Mouse (Mus musculus) heart, embryonic 11.5 days (tissue): ENCODE results near the gene Sgsm3. TPM values are rescaled to one million over a fixed set of nuclear protein-coding genes. Genes with fewer than 3 reads are reported as not detected.

Experiments used
- ATAC-seq: fragments of 200-750 bp; cut with Nextera tagmentation; replicated peaks from 2 replicates; pipeline ENCODE4 v1.8.0; 2017; ENCODE audit warnings: moderate library complexity; ENCODE audit not compliant: insufficient number of reproducible peaks, low FRiP score, low TSS enrichment
- H3K27ac ChIP-seq: fragments of 300-500 bp; sonication (generic); 2 replicates; pipeline ENCODE4 v1.5.1; 2014; ENCODE audit warnings: mild to moderate bottlenecking, low read depth, low read length
- H3K27me3 ChIP-seq: fragments of 300-500 bp; sonication (generic); 2 replicates; pipeline ENCODE4 v1.6.1; 2014; ENCODE audit warnings: mild to moderate bottlenecking, low read length, mixed read lengths; ENCODE audit not compliant: control insufficient read depth, insufficient read depth
- H3K36me3 ChIP-seq: fragments of 300-500 bp; sonication (generic); 2 replicates; pipeline ENCODE4 v1.6.1; 2014; ENCODE audit warnings: mild to moderate bottlenecking, low read length, moderate library complexity, mixed read lengths; ENCODE audit not compliant: control insufficient read depth, insufficient read depth
- H3K4me1 ChIP-seq: fragments of 300-500 bp; sonication (generic); 2 replicates; pipeline ENCODE4 v1.6.1; 2014; ENCODE audit warnings: low read length; ENCODE audit not compliant: control insufficient read depth, insufficient read depth
- H3K4me2 ChIP-seq: fragments of 300-500 bp; sonication (generic); 2 replicates; pipeline ENCODE4 v1.6.1; 2014; ENCODE audit warnings: mild to moderate bottlenecking, moderate library complexity
- H3K4me3 ChIP-seq: fragments of 300-500 bp; sonication (generic); 2 replicates; pipeline ENCODE4 v1.5.1; 2014; ENCODE audit warnings: low read depth, low read length
- H3K9ac ChIP-seq: fragments of 300-500 bp; sonication (generic); 2 replicates; pipeline ENCODE4 v1.6.1; 2014; ENCODE audit warnings: mild to moderate bottlenecking, low read depth, low read length, moderate library complexity
- H3K9me3 ChIP-seq: fragments of 300-500 bp; sonication (generic); replicated peaks from 2 replicates; pipeline ENCODE4 v1.6.1; 2016; ENCODE audit warnings: low read length; ENCODE audit not compliant: control insufficient read depth
- WGBS: fragments of 180-500 bp; shearing (Covaris S2); extraction: QIAGEN DNeasy Blood & Tissue Kit; methylation state at CpG from one replicate; pipeline ENCODE4 v1.1.7; 2014; ENCODE audit not compliant: insufficient replicate concordance; 5-methylcytosine and 5-hydroxymethylcytosine counted together
- polyA plus RNA-seq: library from polyadenylated mRNA; unstranded; fragments of >200 nt; fragmentation: Nextera tagmentation; extraction: Ambion mirVana; gene quantifications from 2 replicates; pipeline ENCODE4 v1.2.1, GENCODE M21; 2014

The Sgsm3 gene
- polyA plus RNA-seq, 1 experiment from 2014 or later = 13.6 TPM

DNA sequence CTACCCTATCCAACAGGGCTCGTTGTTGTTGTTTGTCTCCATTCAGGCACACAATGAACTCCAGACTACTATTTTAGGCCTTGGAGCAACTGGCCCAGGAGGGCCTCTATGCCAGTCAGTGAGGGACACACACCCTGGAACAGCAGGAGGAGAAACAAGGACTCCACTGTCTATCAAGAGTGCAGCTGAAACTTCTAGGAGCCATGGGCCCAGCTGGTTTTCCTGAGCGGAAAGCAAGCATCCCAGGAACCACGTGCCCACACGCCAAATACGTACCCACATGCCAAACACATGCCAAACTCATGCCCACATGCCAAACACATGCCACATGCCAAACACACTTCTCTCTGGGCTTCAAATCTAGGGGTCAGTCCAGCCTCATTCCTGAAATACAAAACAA lies 60.9 kb downstream of the Sgsm3 start:
- no peaks in the 10 kb centered on the region for H3K36me3 ChIP-seq
- H3K4me3 ChIP-seq = no peak overlapping the region
- no peak overlapping the region for H3K4me2 ChIP-seq
- no peak for ATAC-seq
- H3K27me3 ChIP-seq = no peaks in the 10 kb centered on the region
- no peak overlapping the region for H3K9ac ChIP-seq
- 75% methylated on average over 5 of the region's 5 CpGs for WGBS
- no peak overlapping the region for H3K27ac ChIP-seq
- no peaks in the 10 kb centered on the region for H3K9me3 ChIP-seq
- peaks cover 43% of the 10 kb centered on the region for H3K4me1 ChIP-seq

DNA sequence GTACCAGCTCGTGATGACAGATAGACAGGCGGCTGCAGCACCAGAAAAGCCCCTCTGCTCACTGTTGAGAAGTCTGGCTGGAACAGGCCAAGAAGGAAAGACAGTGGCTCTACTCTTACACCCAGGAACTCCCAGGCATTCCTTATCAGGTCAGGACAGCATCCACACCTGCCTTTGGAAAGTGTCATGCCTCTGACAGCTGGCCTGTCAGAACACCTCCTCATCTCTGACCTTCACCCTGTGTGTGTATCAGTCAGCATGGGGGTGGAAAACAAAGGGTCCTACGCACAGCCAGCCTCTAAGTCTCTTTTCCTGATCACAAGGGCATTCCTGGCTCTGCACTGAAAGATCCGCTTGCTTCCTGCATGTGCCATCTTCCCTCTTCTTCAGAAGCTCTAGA lies 64.2 kb downstream of the Sgsm3 start:
- Histone ChIP-seq H3K4me2 (0 out of 2 replicates have a peak overlapping the region, but pooled peaks have one; percentile 4), H3K9me3 (no peaks in the 10 kb centered on the region), H3K36me3 (no peaks in the 10 kb centered on the region; the same call in 1 of the 2 replicates), H3K27ac (peak overlapping the region; percentile 41; the same call in 1 of the 2 replicates), H3K9ac (no peak overlapping the region), H3K4me3 (no peak overlapping the region), H3K27me3 (no peaks in the 10 kb centered on the region), H3K4me1 (peaks cover 17% of the 10 kb centered on the region)
- 28% methylated on average over 4 of the region's 4 CpGs for WGBS
- peak; percentile 49; the same call in 1 of the 2 replicates for ATAC-seq

DNA sequence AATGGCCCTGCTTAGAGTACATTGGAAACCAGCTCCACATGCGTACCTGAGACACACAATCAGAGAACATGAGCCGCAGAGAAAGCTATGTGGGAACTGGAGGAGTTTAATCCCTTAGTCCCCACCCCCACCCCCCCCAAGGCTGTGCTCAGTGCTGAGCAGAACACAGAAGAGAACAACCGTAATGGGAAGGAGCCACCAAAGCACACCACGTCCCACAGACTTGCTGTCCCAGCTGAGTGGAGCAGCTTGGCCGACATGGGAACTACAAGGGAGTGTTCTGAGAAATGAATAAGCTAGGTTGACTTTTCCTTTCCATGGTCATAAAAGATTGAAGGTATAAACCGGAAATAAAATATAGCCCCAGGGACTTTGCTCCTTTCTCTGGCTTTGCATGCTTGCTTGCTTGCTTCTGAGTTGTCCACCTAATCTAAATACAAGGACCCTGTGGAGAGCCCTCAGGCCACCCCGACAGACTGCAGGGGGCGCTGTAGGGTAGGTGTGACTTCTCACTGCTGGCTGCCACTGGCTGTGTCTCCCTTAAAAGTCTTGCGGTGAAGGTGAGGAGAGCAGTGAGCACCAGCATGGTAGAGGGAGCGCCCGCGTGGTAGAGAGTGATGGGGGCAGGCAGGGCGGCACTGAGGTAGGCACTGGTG lies 64.8 kb downstream of the Sgsm3 start:
- peak overlapping the region; percentile 41; the same call in 1 of the 2 replicates for H3K27ac ChIP-seq
- H3K4me2 ChIP-seq = no peak overlapping the region
- no peak overlapping the region for H3K4me3 ChIP-seq
- H3K9ac ChIP-seq = no peak overlapping the region
- H3K9me3 ChIP-seq = no peaks in the 10 kb centered on the region
- WGBS = 44% methylated on average over 13 of the region's 13 CpGs
- no peaks in the 10 kb centered on the region for H3K27me3 ChIP-seq
- H3K4me1 ChIP-seq = peaks cover 20% of the 10 kb centered on the region
- ATAC-seq = no peak
- no peaks in the 10 kb centered on the region; the same call in 1 of the 2 replicates for H3K36me3 ChIP-seq

DNA sequence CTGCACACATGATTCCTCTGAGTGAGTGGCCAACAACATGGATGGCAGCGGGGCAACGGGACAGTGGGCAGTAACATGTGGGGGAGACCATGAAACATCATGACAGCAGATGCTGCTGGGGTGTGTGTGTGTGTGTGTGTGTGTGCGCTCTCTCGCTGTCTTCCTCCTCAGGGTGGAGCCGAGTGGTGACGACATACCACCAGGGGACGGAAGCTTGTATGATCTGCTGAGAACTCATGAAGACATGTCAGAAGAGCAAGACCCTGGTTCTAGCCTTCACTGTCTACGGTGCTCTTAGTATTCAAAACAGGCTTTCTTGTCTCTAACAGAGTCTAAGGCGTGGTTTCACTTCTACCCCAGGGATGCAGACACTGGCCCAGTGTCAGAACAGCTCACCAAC lies 66.9 kb downstream of the Sgsm3 start:
- H3K36me3 ChIP-seq = no peaks in the 10 kb centered on the region; the same call in 1 of the 2 replicates
- 89% methylated on average over 9 of the region's 9 CpGs for WGBS
- H3K4me2 ChIP-seq = no peak overlapping the region
- H3K4me3 ChIP-seq = no peak overlapping the region
- H3K27me3 ChIP-seq = no peaks in the 10 kb centered on the region
- no peak overlapping the region for H3K27ac ChIP-seq
- H3K9ac ChIP-seq = no peak overlapping the region
- ATAC-seq = no peak
- no peaks in the 10 kb centered on the region for H3K9me3 ChIP-seq
- peaks cover 24% of the 10 kb centered on the region for H3K4me1 ChIP-seq

DNA sequence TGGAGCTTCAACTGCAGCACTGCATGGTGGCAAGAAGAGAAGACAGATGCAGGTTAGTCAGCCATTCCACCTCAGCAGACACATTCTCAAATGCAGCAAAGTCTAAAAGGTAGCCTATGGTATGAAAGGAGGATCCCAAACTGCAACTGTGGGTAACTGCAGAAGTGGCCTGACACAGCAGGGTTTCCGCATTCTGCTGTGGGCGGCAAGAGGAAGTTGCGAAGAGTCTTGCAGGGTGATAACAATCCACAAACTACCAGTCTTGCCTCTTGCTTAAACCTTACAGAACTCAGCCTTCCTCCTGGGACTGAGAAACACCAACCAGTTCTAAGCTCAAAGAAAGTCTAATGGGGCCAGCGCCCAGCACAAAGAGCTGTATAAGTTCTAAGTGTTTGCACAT lies 67.8 kb downstream of the Sgsm3 start:
- no peak for ATAC-seq
- WGBS = 78% methylated on average over 4 of the region's 4 CpGs
- H3K4me1 ChIP-seq = peaks cover 30% of the 10 kb centered on the region
- H3K9ac ChIP-seq = no peak overlapping the region
- H3K4me3 ChIP-seq = no peak overlapping the region
- H3K27me3 ChIP-seq = no peaks in the 10 kb centered on the region
- no peak overlapping the region for H3K27ac ChIP-seq
- no peak overlapping the region for H3K4me2 ChIP-seq
- no peaks in the 10 kb centered on the region for H3K9me3 ChIP-seq
- no peaks in the 10 kb centered on the region; the same call in 1 of the 2 replicates for H3K36me3 ChIP-seq

DNA sequence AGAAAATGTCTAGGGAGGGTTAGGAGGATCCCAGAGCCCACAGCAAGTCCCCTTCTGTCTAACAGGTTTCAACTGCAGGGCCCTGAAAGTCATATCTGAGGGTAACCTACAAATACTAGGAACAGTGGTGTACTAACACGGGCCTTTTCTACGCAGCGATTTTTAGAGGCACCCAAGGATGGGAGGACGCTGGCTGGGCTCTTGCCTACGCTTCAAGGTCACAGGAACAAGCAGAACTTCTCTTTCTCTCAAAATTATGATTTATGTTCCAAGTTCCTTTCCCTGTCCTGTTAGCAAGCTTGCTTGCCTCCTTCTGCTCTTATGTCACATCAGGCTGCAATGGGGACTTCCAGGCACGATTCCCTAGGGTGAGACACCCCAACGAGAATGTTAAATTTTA lies 68.5 kb downstream of the Sgsm3 start:
- no peak for ATAC-seq
- Histone ChIP-seq H3K27me3 (no peaks in the 10 kb centered on the region), H3K4me2 (no peak overlapping the region), H3K4me1 (peaks cover 34% of the 10 kb centered on the region), H3K9ac (no peak overlapping the region), H3K4me3 (no peak overlapping the region), H3K9me3 (no peaks in the 10 kb centered on the region), H3K27ac (no peak overlapping the region), H3K36me3 (no peaks in the 10 kb centered on the region; the same call in 1 of the 2 replicates)
- 87% methylated on average over 7 of the region's 7 CpGs for WGBS

DNA sequence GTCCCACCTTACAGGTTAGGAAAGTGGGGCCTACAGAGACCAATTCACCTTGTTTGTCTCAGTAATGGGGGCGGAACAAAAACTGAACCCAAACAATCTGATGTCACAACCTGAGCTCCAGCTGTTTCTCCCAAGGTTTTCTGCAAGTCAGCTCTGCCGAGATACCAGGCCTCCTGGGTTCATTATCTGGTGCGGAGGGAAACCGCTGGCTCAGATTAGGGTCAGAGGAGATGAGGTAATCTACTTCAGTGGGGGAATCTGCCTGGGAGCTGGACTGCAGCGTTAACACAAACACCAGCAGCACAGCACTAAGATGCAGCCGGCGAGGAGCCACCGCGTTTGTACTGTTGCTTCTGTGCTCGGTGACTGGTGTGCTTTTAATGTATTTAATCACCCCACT lies 69.9 kb downstream of the Sgsm3 start:
- 15% methylated on average over 10 of the region's 10 CpGs for WGBS
- no peak for ATAC-seq

DNA sequence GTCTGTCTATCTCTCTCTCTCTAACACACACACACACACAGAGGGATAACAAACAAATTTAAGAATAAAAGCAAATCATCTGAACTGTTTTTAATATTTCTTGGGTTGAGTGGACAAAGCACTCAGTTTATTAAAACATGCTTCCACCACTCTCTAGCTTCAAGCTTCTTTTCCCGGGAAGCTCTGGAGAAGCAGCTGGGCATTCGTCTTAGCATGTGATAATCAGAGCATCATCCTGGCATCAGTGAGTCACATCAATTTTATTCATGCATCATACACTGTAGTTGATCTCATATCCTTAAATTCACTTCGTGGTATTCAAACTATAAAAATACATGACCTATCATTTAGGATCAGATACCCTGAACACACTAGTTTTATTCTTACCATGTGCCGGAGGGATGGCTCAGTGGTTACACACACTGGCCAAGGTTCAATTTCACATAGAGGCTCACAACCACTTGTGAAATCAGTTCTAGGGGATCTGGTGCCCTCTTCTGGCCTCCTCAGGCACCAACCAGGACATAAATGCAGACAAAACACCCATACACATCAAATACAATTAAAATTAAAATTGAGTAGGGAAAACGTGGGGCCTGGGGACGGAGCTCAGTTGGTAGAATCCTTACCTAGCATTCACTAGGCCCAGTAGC lies 72.0 kb downstream of the Sgsm3 start:
- Histone ChIP-seq H3K4me2 (no peak overlapping the region), H3K36me3 (no peaks in the 10 kb centered on the region), H3K4me1 (peaks cover 16% of the 10 kb centered on the region; the same call in 1 of the 2 replicates), H3K27ac (no peak overlapping the region), H3K9me3 (no peaks in the 10 kb centered on the region), H3K4me3 (no peak overlapping the region), H3K9ac (no peak overlapping the region), H3K27me3 (no peaks in the 10 kb centered on the region)
- 67% methylated on average over 6 of the region's 6 CpGs for WGBS
- ATAC-seq = no peak

More for the DNA sequence above, 69.9 kb downstream of the Sgsm3 start:
- H3K36me3 ChIP-seq = no peaks in the 10 kb centered on the region; the same call in 1 of the 2 replicates
- no peak overlapping the region for H3K9ac ChIP-seq
- H3K27me3 ChIP-seq = no peaks in the 10 kb centered on the region
- no peak overlapping the region for H3K4me2 ChIP-seq
- H3K9me3 ChIP-seq = no peaks in the 10 kb centered on the region
- H3K27ac ChIP-seq = no peak overlapping the region
- H3K4me3 ChIP-seq = no peak overlapping the region
- peaks cover 21% of the 10 kb centered on the region for H3K4me1 ChIP-seq
